Mouse (Mus musculus) natural killer cell, adult 2 months (primary cell): Measurements from ENCODE around the gene Sh3bgrl3.
A peak's percentile ranks its signal among the peaks of the same experiment; 100 is the strongest.
"Not testable (repeated sequence)": the region's sequence is repeated elsewhere in the genome, so short reads cannot be mapped to it uniquely, and the experiment has no call there.

Source experiments
- DNase-seq, 2 experiments: peaks; one replicate each; pipeline ENCODE4 v3.0.0; 2022; ENCODE audit warnings: low spot score in 2 of 2

The Sh3bgrl3 gene

GRCm38 (mm10) chr4:134128221-134128982, at the start of gene Sh3bgrl3:
Gene Sh3bgrl3, minus strand, starts transcription at chr4:134128789.
- peak; percentile 72 to 80 for DNase-seq

- no peak for DNase-seq
Observed at GRCm38 (mm10) chr4:134172391-134172790, 43.8 kb upstream of the Sh3bgrl3 start.

- DNase-seq, result no peak
Observed at GRCm38 (mm10) chr4:134166906-134167305, 38.3 kb upstream of the Sh3bgrl3 start.

GRCm38 (mm10) chr4:134165548-134166465, 37.2 kb upstream of the Sh3bgrl3 start:
- no peak for DNase-seq

GRCm38 (mm10) chr4:134165024-134165423, 36.4 kb upstream of the Sh3bgrl3 start:
- DNase-seq, result no peak

GRCm38 (mm10) chr4:134164591-134164990, 36.0 kb upstream of the Sh3bgrl3 start:
- DNase-seq, result no peak

- DNase-seq, result peak; percentile 49 to 59
Observed at GRCm38 (mm10) chr4:134160071-134160470, 31.5 kb upstream of the Sh3bgrl3 start.

- no peak for DNase-seq
Observed at GRCm38 (mm10) chr4:134158774-134159173, 30.2 kb upstream of the Sh3bgrl3 start.

- no peak for DNase-seq
Observed at GRCm38 (mm10) chr4:134157558-134157957, 29.0 kb upstream of the Sh3bgrl3 start.

- DNase-seq, result no peak
Observed at GRCm38 (mm10) chr4:134156744-134157143, 28.2 kb upstream of the Sh3bgrl3 start.

GRCm38 (mm10) chr4:134155961-134156465, 27.4 kb upstream of the Sh3bgrl3 start:
- DNase-seq, result no peak

GRCm38 (mm10) chr4:134155531-134155930, 26.9 kb upstream of the Sh3bgrl3 start:
- no peak for DNase-seq

- no peak for DNase-seq
Observed at GRCm38 (mm10) chr4:134154354-134154753, 25.8 kb upstream of the Sh3bgrl3 start.

- no peak for DNase-seq
Observed at GRCm38 (mm10) chr4:134153656-134154055, 25.1 kb upstream of the Sh3bgrl3 start.

- DNase-seq, result no peak
Observed at GRCm38 (mm10) chr4:134152112-134152511, 23.5 kb upstream of the Sh3bgrl3 start.

GRCm38 (mm10) chr4:134149389-134149788, 20.8 kb upstream of the Sh3bgrl3 start:
- DNase-seq, result no peak

- DNase-seq, result not testable (repeated sequence)
Observed at GRCm38 (mm10) chr4:134144297-134144696, 15.7 kb upstream of the Sh3bgrl3 start.

GRCm38 (mm10) chr4:134138857-134139256, 10.3 kb upstream of the Sh3bgrl3 start:
- no peak for DNase-seq

- DNase-seq, result no peak
Observed at GRCm38 (mm10) chr4:134136280-134136926, 7.8 kb upstream of the Sh3bgrl3 start.

GRCm38 (mm10) chr4:134132519-134133095, 4.0 kb upstream of the Sh3bgrl3 start:
- DNase-seq, result no peak

- DNase-seq, result no peak
Observed at GRCm38 (mm10) chr4:134132117-134132516, 3.5 kb upstream of the Sh3bgrl3 start.
